Mouse (Mus musculus): Measurements from ENCODE around the gene Ifi35.
"Not testable (repeated sequence)": the region's sequence is repeated elsewhere in the genome, so short reads cannot be mapped to it uniquely, and the experiment has no call there.

- not testable (repeated sequence) for TF ChIP-seq POLR2A (IDR thresholded peaks at IDR 0.05; ENCODE audit: insufficient read depth, low read depth, low read length); CTCF (IDR thresholded peaks at IDR 0.05); EP300 (IDR thresholded peaks at IDR 0.05; ENCODE audit: insufficient read depth, low read depth, low read length)
These were observed 25.5 kb downstream of the Ifi35 start for GRCm38 (mm10) chr11:101473686-101474085.

Data from heart, adult 2 months (tissue).